Mouse (Mus musculus) heart, embryonic 14.5 days (tissue): Measurements from ENCODE around the gene Myo19. TPM values are rescaled to one million over a fixed set of nuclear protein-coding genes. Genes with fewer than 3 reads are reported as not detected.

Experiments used
- ATAC-seq: fragments of 200-750 bp; cut with Nextera tagmentation; 2 replicates; pipeline ENCODE4 v1.8.0; 2017; ENCODE audit warnings: low read depth, moderate TSS enrichment; ENCODE audit not compliant: insufficient number of reproducible peaks, insufficient read depth, low FRiP score
- H3K27ac ChIP-seq, 2 experiments: fragments of 200-500 bp in 1 of 2; fragments of 300-500 bp in 1 of 2; sonication (generic) in 1 of 2; replicated peaks in 1 of 2; 2 replicates each; pipeline ENCODE4 v1.5.1; 2012 to 2014; ENCODE audit warnings: low read depth in 2 of 2, low read length in 2 of 2, control low read depth in 1 of 2, mild to moderate bottlenecking in 1 of 2, mixed read lengths in 1 of 2; ENCODE audit not compliant: control insufficient read depth in 1 of 2, insufficient read depth in 1 of 2
- H3K27me3 ChIP-seq: fragments of 300-500 bp; sonication (generic); 2 replicates; pipeline ENCODE4 v1.6.1; 2014; ENCODE audit warnings: mild to moderate bottlenecking, low read length, control low read depth; ENCODE audit not compliant: control insufficient read depth, insufficient read depth
- H3K36me3 ChIP-seq: fragments of 300-500 bp; sonication (generic); 2 replicates; pipeline ENCODE4 v1.6.1; 2014; ENCODE audit warnings: mild to moderate bottlenecking, control low read depth, low read length, mixed read lengths; ENCODE audit not compliant: control insufficient read depth, insufficient read depth
- H3K4me1 ChIP-seq, 2 experiments: fragments of 200-500 bp in 1 of 2; fragments of 300-500 bp in 1 of 2; sonication (generic) in 1 of 2; 2 replicates each; pipeline ENCODE4 v1.6.1; 2012 to 2014; ENCODE audit warnings: low read length in 2 of 2, control low read depth in 1 of 2, mixed read lengths in 1 of 2; ENCODE audit not compliant: control insufficient read depth in 2 of 2, insufficient read depth in 2 of 2
- H3K4me2 ChIP-seq: fragments of 300-500 bp; sonication (generic); 2 replicates; pipeline ENCODE4 v1.6.1; 2014; ENCODE audit warnings: mild to moderate bottlenecking, low read length
- H3K4me3 ChIP-seq, 2 experiments: fragments of 200-500 bp in 1 of 2; fragments of 300-500 bp in 1 of 2; sonication (generic) in 1 of 2; 2 replicates each; pipeline ENCODE4 v1.5.1; 2012 to 2014; ENCODE audit warnings: low read length in 2 of 2, mild to moderate bottlenecking in 2 of 2, control low read depth in 1 of 2, low read depth in 1 of 2, moderate library complexity in 1 of 2; ENCODE audit not compliant: control insufficient read depth in 1 of 2, insufficient read depth in 1 of 2
- H3K9ac ChIP-seq: fragments of 300-500 bp; sonication (generic); 2 replicates; pipeline ENCODE4 v1.6.1; 2014; ENCODE audit warnings: mild to moderate bottlenecking, low read length
- H3K9me3 ChIP-seq: fragments of 300-500 bp; sonication (generic); 2 replicates; pipeline ENCODE4 v1.6.1; 2016; ENCODE audit warnings: low read length, control low read depth; ENCODE audit not compliant: control insufficient read depth
- WGBS: fragments of 180-500 bp; shearing (Covaris S2); extraction: QIAGEN DNeasy Blood & Tissue Kit; methylation state at CpG from one replicate; pipeline ENCODE4 v1.1.7; 2014; 5-methylcytosine and 5-hydroxymethylcytosine counted together
- polyA plus RNA-seq: library from polyadenylated mRNA; unstranded; fragments of >200 nt; fragmentation: Nextera tagmentation; extraction: Ambion mirVana; gene quantifications from 2 replicates; pipeline ENCODE4 v1.2.1, GENCODE M21; 2014

Myo19 gene
- polyA plus RNA-seq, 1 experiment from 2014 or later: 5.8 TPM

DNA sequence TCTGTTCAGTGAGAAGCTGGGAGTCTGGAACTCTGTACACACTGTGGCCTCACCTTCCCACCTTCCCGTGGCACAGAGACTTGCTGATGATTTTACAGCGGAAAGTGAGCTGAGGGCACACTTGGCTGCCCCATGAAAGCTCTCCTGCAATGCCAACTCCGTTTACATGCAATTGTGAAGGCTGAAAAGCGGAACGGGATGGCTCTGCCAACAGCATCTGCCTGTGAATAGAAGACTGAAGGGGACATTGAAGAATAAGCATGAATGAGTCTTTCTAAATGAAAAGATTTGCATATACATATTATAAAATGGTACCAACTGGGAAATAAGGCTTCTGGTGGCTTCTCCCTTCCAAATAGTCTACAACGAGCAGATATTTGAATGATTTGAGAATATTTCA, 67.3 kb downstream of the Myo19 start:
- Histone ChIP-seq H3K4me1 (no peaks in the 10 kb centered on the region), H3K9me3 (no peaks in the 10 kb centered on the region), H3K9ac (no peak overlapping the region), H3K27ac (no peak overlapping the region), H3K4me3 (no peak overlapping the region), H3K36me3 (no peaks in the 10 kb centered on the region), H3K4me2 (no peak overlapping the region), H3K27me3 (peaks cover 29% of the 10 kb centered on the region)
- 75% methylated on average over 6 of the region's 6 CpGs for WGBS
- ATAC-seq: no peak

DNA sequence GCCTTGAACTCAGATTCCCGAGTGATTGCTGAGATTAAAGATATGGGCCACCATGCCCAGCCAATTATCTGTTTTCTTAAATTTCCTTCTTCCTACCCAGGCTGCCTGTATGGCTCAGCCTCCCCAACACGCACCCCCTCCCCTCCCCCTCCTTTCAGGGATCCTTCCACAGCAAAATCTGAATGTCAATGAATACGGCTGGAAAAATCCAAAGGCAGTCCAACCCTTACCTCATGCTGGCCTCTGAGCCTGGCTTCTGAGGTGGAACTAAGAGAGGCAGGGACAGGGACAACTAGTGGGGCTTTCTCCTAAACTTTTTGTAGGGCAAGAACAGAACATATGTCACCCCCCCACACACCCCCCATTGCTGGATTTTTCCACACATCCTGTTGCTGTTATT, 68.2 kb downstream of the Myo19 start:
- H3K27ac ChIP-seq: no peak overlapping the region
- H3K9me3 ChIP-seq: no peaks in the 10 kb centered on the region
- 51% methylated on average over 3 of the region's 3 CpGs for WGBS
- no peak overlapping the region for H3K9ac ChIP-seq
- H3K4me3 ChIP-seq: no peak overlapping the region
- no peak overlapping the region for H3K4me2 ChIP-seq
- ATAC-seq: no peak
- H3K27me3 ChIP-seq: peaks cover 28% of the 10 kb centered on the region
- no peaks in the 10 kb centered on the region for H3K36me3 ChIP-seq
- H3K4me1 ChIP-seq: no peaks in the 10 kb centered on the region

DNA sequence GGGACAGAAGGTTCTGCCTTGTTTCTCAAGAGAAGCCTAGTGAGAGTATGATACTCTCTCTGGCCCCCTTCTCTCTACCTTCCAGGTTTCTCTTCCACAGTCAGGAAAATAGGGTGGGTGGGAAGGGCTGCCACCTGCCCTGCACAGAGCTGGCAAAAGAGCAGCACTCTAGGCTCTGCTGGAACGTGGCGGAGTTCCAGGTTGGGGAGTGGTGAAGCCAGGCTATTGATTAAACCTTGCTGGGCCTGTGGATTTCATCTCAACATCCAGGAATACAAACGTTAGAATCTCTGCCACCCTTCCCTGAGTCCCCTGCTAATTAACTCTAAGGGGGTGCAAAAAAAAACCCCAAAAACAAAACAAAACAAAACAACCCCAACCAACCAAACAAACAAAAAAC, 68.6 kb downstream of the Myo19 start:
- Histone ChIP-seq H3K36me3 (no peaks in the 10 kb centered on the region), H3K9ac (no peak overlapping the region), H3K27ac (no peak overlapping the region), H3K4me3 (no peak overlapping the region), H3K9me3 (no peaks in the 10 kb centered on the region), H3K4me2 (no peak overlapping the region), H3K27me3 (peaks cover 24% of the 10 kb centered on the region), H3K4me1 (no peaks in the 10 kb centered on the region)
- no peak for ATAC-seq
- WGBS: 54% methylated on average over 3 of the region's 3 CpGs

DNA sequence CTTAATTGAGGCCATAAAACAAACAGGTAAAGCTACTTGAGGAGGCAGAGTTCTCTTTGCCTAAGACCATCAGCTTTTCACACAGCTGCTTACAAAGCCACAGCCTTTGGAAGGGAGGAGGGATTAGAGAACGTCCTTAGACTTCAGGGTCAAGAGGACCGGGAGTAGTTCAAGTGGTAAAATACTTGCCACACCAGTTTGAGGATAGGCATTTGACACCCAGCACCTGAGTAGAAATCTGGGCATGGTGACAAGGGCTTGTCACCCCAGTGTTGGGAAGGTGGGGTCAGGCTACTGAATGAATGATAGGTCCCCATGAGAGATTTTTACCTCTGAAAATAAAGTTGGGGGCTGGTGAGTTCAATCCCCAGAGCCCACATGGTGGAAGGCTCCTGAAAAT, 72.7 kb downstream of the Myo19 start:
- no peak for ATAC-seq
- peaks cover 18% of the 10 kb centered on the region for H3K27me3 ChIP-seq
- WGBS: 22% methylated on average over 2 of the region's 2 CpGs
- no peaks in the 10 kb centered on the region for H3K9me3 ChIP-seq
- no peak overlapping the region for H3K27ac ChIP-seq
- peaks cover 0 to 3% of the 10 kb centered on the region in 2 experiments; a peak in 2 of 4 replicates for H3K4me1 ChIP-seq
- H3K9ac ChIP-seq: no peak overlapping the region
- no peaks in the 10 kb centered on the region for H3K36me3 ChIP-seq
- no peak overlapping the region for H3K4me3 ChIP-seq
- no peak overlapping the region for H3K4me2 ChIP-seq

DNA sequence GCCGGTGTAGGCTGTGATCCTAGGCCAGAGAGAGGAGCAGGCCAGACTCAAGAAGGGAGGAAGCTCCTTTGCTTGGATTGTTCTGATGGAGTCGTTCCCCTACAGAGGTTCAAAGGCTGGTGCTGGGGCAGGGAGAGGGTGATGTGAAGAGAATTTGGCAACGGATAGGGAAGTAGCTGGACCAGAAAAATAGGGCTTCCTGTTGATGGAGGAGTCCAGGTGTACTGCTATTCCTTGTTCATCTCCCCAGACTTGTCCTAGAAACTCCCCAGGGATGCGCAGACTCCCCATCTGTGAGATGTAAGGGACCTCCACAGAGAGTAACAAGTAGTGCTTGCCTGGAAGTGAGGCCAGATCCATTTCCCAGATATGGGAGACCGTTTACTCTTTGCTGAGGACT, 76.5 kb downstream of the Myo19 start:
- ATAC-seq: no peak
- no peak overlapping the region for H3K9ac ChIP-seq
- H3K36me3 ChIP-seq: no peaks in the 10 kb centered on the region
- H3K9me3 ChIP-seq: no peaks in the 10 kb centered on the region
- peaks cover 10 to 24% of the 10 kb centered on the region in 2 experiments for H3K4me1 ChIP-seq
- H3K27me3 ChIP-seq: peaks cover 36% of the 10 kb centered on the region
- WGBS: 37% methylated on average over 5 of the region's 5 CpGs
- H3K27ac ChIP-seq: no peak overlapping the region
- H3K4me3 ChIP-seq: no peak overlapping the region
- no peak overlapping the region for H3K4me2 ChIP-seq

DNA sequence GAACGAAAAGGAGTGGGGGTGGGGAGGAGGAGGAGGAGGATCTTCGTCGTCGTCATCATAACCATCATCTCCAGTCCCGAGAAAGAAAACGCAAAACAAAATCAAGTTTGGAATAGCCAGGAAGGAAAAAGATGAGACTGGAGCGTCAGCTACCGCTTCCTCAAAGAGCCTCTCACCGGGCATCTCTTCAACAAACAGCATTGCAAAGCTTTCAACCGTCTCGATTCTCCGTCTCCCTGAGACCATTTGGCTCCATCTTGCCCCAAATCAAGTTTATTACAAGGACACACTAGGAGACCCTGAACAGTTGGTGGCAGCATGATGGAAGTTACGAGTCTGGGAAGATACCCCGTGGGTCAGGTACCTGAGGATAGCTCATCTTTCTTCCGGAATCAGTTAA, 77.2 kb downstream of the Myo19 start:
- 3% methylated on average over 15 of the region's 15 CpGs for WGBS
- no peak for ATAC-seq
- Histone ChIP-seq H3K27ac (no peak overlapping the region), H3K4me2 (peak overlapping the region; percentile 55), H3K9me3 (no peaks in the 10 kb centered on the region), H3K36me3 (no peaks in the 10 kb centered on the region), H3K9ac (no peak overlapping the region), H3K27me3 (peaks cover 36% of the 10 kb centered on the region), H3K4me3 (peak overlapping the region in 1 of 2 experiments; percentile 29; a peak in 1 of 4 replicates), H3K4me1 (peaks cover 10 to 24% of the 10 kb centered on the region in 2 experiments)

DNA sequence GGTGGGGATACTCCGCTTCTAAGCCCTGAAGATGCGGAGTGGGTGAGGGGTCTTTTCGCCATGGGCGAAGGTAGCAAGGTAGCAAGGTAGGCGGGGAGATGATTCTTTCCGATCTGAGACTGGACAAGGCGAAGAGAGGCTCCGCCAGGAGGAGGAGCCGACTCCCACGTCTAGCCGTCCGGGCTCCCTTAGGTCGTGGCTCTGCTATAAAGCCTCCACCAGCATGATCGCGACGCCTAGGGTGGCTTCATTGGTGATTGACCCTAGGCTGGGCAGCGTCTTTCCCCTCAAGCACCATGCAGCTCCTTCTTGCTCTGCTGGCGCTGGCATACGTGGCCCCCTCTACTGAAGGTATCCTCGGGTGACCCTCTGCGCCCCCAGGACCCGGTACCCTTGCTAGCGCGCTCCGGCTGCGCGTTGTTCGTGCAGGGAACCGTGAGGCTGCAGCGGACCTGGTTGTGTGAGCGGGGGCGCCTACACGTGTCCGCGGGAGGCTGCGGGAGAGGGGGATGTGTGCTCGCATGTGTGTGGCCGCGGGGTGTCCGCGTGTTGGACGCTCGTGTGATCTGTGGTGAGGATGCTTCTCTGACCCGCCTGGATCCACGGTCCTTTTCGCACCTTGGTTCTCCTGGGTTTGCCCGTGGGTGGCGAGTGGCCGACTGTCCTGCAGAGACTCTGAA, 77.8 kb downstream of the Myo19 start, which contains the start of gene Car4:
Gene Car4, plus strand, starts transcription at position 196 of the 680 bp plus-strand sequence.
- H3K27me3 ChIP-seq: peaks cover 36% of the 10 kb centered on the region
- H3K9ac ChIP-seq: no peak within 1 kb of the TSS
- no peaks in the 10 kb centered on the region for H3K9me3 ChIP-seq
- H3K4me1 ChIP-seq: peaks cover 10 to 24% of the 10 kb centered on the region in 2 experiments
- ATAC-seq: no peak
- under 1% methylated on average over 49 of the region's 49 CpGs for WGBS
- H3K36me3 ChIP-seq: no peaks in the 10 kb centered on the region
- peak within 1 kb of the TSS in 1 of 2 experiments; percentile 29; a peak in 2 of 4 replicates for H3K4me3 ChIP-seq
- H3K4me2 ChIP-seq: peak within 1 kb of the TSS; percentile 55
- H3K27ac ChIP-seq: no peak within 1 kb of the TSS

DNA sequence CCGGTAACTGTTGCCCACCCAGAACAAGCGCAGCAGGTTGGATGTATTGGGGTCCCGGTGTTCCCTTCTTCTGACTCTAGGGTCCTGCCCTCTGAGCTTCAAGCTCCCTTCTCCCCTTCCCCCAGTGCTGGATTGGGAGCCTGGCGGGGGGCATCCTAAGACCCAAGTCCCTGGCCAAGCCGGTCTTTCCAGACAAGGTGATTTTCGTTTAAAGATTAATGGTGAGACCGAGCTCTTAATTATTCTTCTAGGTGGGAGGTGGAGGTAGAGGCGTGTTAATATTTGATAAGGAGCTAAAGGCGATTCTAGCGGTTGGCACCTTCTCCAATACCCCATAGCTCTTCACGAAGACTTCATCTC, 78.3 kb downstream of the Myo19 start:
- Histone ChIP-seq H3K9me3 (no peaks in the 10 kb centered on the region), H3K36me3 (no peaks in the 10 kb centered on the region), H3K4me3 (peak overlapping the region in 1 of 2 experiments; percentile 29; a peak in 2 of 4 replicates), H3K4me1 (peaks cover 10 to 24% of the 10 kb centered on the region in 2 experiments), H3K9ac (no peak overlapping the region), H3K27me3 (peaks cover 36% of the 10 kb centered on the region), H3K4me2 (peak overlapping the region; percentile 55), H3K27ac (no peak overlapping the region)
- no peak for ATAC-seq
- WGBS: 3% methylated on average over 11 of the region's 11 CpGs
